Mouse (Mus musculus) ES-E14 (cell line): Measurements from ENCODE around the gene Mre11a. TPM values are rescaled to one million over a fixed set of nuclear protein-coding genes. Genes with fewer than 3 reads are reported as not detected.

ENCODE experiments used
- DNase-seq: peaks from one replicate; pipeline ENCODE4 v3.0.0-alpha.2; 2013; ENCODE audit warnings: low read depth, low spot score
- H3K27ac ChIP-seq: 2 replicates; pipeline ENCODE4 v1.5.1; 2012; ENCODE audit warnings: low read depth, mild to moderate bottlenecking, low read length, moderate library complexity, mixed read lengths; ENCODE audit not compliant: poor library complexity, insufficient read depth, severe bottlenecking
- H3K36me3 ChIP-seq: 2 replicates; pipeline ENCODE4 v1.6.1; 2012; ENCODE audit warnings: mild to moderate bottlenecking, low read length, moderate library complexity, mixed read lengths; ENCODE audit not compliant: control insufficient read depth, poor library complexity, insufficient read depth, severe bottlenecking
- H3K4me1 ChIP-seq, 2 experiments: fragments of 150-350 bp in 1 of 2; sonication (generic) in 1 of 2; 2 replicates each; pipeline ENCODE4 v1.6.1; 2012; ENCODE audit warnings: low read length in 2 of 2, mild to moderate bottlenecking in 1 of 2, mixed read lengths in 1 of 2; ENCODE audit not compliant: control insufficient read depth in 2 of 2, insufficient read depth in 2 of 2, poor library complexity in 1 of 2
- H3K4me3 ChIP-seq, 2 experiments: fragments of 150-350 bp in 1 of 2; sonication (generic) in 1 of 2; 2 replicates each; pipeline ENCODE4 v1.5.1; 2012; ENCODE audit warnings: low read length in 2 of 2, low read depth in 1 of 2, mild to moderate bottlenecking in 1 of 2, mixed read lengths in 1 of 2; ENCODE audit not compliant: insufficient read depth in 1 of 2, poor library complexity in 1 of 2, severe bottlenecking in 1 of 2
- H3K9ac ChIP-seq: 2 replicates; pipeline ENCODE4 v1.6.1; 2012; ENCODE audit warnings: low read depth, mild to moderate bottlenecking, low read length, mixed read lengths; ENCODE audit not compliant: poor library complexity, insufficient read depth, severe bottlenecking
- H3K9me3 ChIP-seq: fragments of 150-350 bp; sonication (generic); 2 replicates; pipeline ENCODE4 v1.6.1; 2012; ENCODE audit warnings: low read depth, mild to moderate bottlenecking, low read length; ENCODE audit not compliant: control insufficient read depth, insufficient read depth
- CHD2 ChIP-seq: IDR thresholded peaks from 2 replicates; pipeline ENCODE4 v1.6.1; 2014; ENCODE audit warnings: mild to moderate bottlenecking, low read depth, low read length, inconsistent platforms
- HCFC1 ChIP-seq: IDR thresholded peaks from 2 replicates; pipeline ENCODE4 v1.6.1; 2012; ENCODE audit warnings: low read length, inconsistent platforms, borderline replicate concordance; ENCODE audit not compliant: insufficient read depth
- MAFK ChIP-seq: IDR thresholded peaks from 2 replicates; pipeline ENCODE4 v1.6.1; 2014; ENCODE audit warnings: mild to moderate bottlenecking, low read depth, low read length, inconsistent platforms; ENCODE audit not compliant: insufficient read depth
- ZC3H11A ChIP-seq: IDR thresholded peaks from 2 replicates; pipeline ENCODE4 v1.6.1; 2012; ENCODE audit warnings: low read depth, mild to moderate bottlenecking, inconsistent platforms, low read length, borderline replicate concordance
- ZNF384 ChIP-seq: IDR thresholded peaks from 2 replicates; pipeline ENCODE4 v1.6.1; 2012; ENCODE audit warnings: low read depth, low read length, inconsistent platforms
- in situ Hi-C, 2 experiments: fragments of 600-800 bp; cut with MboI; formaldehyde crosslinking; loops; one replicate each; pipeline ENCODE4 v1.15.1; 2025; ENCODE audit warnings: low sequenced_read_pairs in 2 of 2, inconsistent platforms in 1 of 2; ENCODE audit not compliant: unreplicated experiment in 2 of 2
- total RNA-seq: library from RNA; depleted of rRNA; stranded (reverse); fragments of 300-350 nt; gene quantifications from 2 replicates; pipeline ENCODE4 v1.2.3, GENCODE M21; 2012

The Mre11a gene
- total RNA-seq, 1 experiment: 46.0 TPM

- peaks cover 47% of the 10 kb centered on the region for H3K36me3 ChIP-seq
- H3K9me3 ChIP-seq: no peaks in the 10 kb centered on the region
- no peak overlapping the region for H3K27ac ChIP-seq
- no peak overlapping the region for H3K4me3 ChIP-seq
- no peaks in the 10 kb centered on the region for H3K4me1 ChIP-seq
- TF ChIP-seq ZC3H11A: no peak
- TF ChIP-seq ZNF384: no peak
- TF ChIP-seq HCFC1: no peak
- no peak for TF ChIP-seq MAFK
- TF ChIP-seq CHD2: no peak
- in situ Hi-C loops: loop anchor here (25.0 kb wide), 3 partner anchors 457 to 968 kb away; partner anchors contain the start of genes Cep57 (in 2 of the 2) and Fam76b (in 2 of the 2)
- no peak for DNase-seq
- H3K9ac ChIP-seq: no peak overlapping the region
Measured at GRCm38 (mm10) chr9:14805714-14806113, 21.3 kb downstream of the Mre11a start.

DNA sequence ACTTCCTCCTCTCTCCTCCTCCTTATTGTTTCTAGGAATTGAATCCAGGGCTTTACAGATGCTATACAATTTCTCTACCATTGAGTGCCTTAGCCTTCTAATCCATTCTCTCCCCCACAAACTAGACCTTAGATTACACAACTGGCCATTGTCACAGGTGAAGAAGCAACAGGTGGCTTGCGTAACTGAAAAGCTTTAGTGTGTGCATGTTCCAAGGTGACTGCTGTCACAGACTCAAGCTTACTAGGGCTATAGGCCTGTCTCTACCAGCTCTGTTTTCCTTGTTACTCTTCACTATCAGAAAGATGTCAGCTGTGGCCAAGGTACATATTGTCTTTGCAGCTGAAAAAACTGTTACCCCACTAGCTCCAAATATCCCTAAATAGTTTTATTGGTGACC lies 22.3 kb downstream of the Mre11a start:
- H3K9me3 ChIP-seq: no peaks in the 10 kb centered on the region
- in situ Hi-C loops: loop anchor here (25.0 kb wide), 3 partner anchors 456 to 969 kb away; partner anchors contain the start of genes Cep57 (in 2 of the 2) and Fam76b (in 2 of the 2)
- no peak overlapping the region for H3K9ac ChIP-seq
- no peak overlapping the region for H3K4me3 ChIP-seq
- no peak for DNase-seq
- peaks cover 47% of the 10 kb centered on the region for H3K36me3 ChIP-seq
- TF ChIP-seq ZC3H11A (no peak), CHD2 (no peak), HCFC1 (no peak), MAFK (no peak), ZNF384 (no peak)
- no peaks in the 10 kb centered on the region for H3K4me1 ChIP-seq
- H3K27ac ChIP-seq: no peak overlapping the region

GRCm38 (mm10) chr9:14810111-14810510 lies 25.7 kb downstream of the Mre11a start:
- Histone ChIP-seq H3K36me3 (peaks cover 43% of the 10 kb centered on the region), H3K4me3 (no peak overlapping the region), H3K27ac (no peak overlapping the region), H3K9me3 (no peaks in the 10 kb centered on the region), H3K4me1 (no peaks in the 10 kb centered on the region), H3K9ac (no peak overlapping the region)
- TF ChIP-seq ZC3H11A: no peak
- no peak for TF ChIP-seq HCFC1
- TF ChIP-seq CHD2: no peak
- TF ChIP-seq ZNF384: no peak
- no peak for TF ChIP-seq MAFK
- no peak for DNase-seq
- in situ Hi-C loops: loop anchor here (25.0 kb wide), 3 partner anchors 452 to 973 kb away; partner anchors contain the start of genes Cep57 (in 2 of the 2) and Fam76b (in 2 of the 2)

GRCm38 (mm10) chr9:14821396-14821795 lies 36.9 kb downstream of the Mre11a start:
- no peak for DNase-seq
- H3K36me3 ChIP-seq: peaks cover 27% of the 10 kb centered on the region
- in situ Hi-C loops: loop anchor here (25.0 kb wide), 3 partner anchors 441 to 984 kb away; partner anchors contain the start of genes Cep57 (in 2 of the 2) and Fam76b (in 2 of the 2)

GRCm38 (mm10) chr9:14824840-14825239 lies 40.4 kb downstream of the Mre11a start:
- Histone ChIP-seq H3K36me3 (peaks cover 26% of the 10 kb centered on the region), H3K4me1 (no peaks in the 10 kb centered on the region), H3K27ac (no peak overlapping the region), H3K9ac (no peak overlapping the region), H3K4me3 (no peak overlapping the region), H3K9me3 (no peaks in the 10 kb centered on the region)
- in situ Hi-C loops: loop anchor here (25.0 kb wide), 3 partner anchors 437 to 988 kb away; partner anchors contain the start of genes Cep57 (in 2 of the 2) and Fam76b (in 2 of the 2)
- no peak for DNase-seq
- TF ChIP-seq CHD2 (no peak), ZNF384 (no peak), HCFC1 (no peak), ZC3H11A (no peak), MAFK (no peak)

More at GRCm38 (mm10) chr9:14821396-14821795, 36.9 kb downstream of the Mre11a start:
- TF ChIP-seq MAFK (no peak), ZNF384 (no peak), HCFC1 (no peak), CHD2 (no peak), ZC3H11A (no peak)
- no peak overlapping the region for H3K4me3 ChIP-seq
- no peak overlapping the region for H3K27ac ChIP-seq
- no peak overlapping the region for H3K9ac ChIP-seq
- no peaks in the 10 kb centered on the region for H3K9me3 ChIP-seq
- H3K4me1 ChIP-seq: no peaks in the 10 kb centered on the region
